Mouse (Mus musculus) bone marrow, adult 2 months (tissue): Measurements from ENCODE around the gene Fdxr.

Experiments
- CTCF ChIP-seq: fragments of 200-500 bp; IDR thresholded peaks from 2 replicates; pipeline ENCODE4 v1.5.1; 2011; ENCODE audit warnings: low read length, control low read depth; ENCODE audit not compliant: control insufficient read depth, insufficient read depth
- POLR2A ChIP-seq: fragments of 200-500 bp; IDR thresholded peaks from 2 replicates; pipeline ENCODE4 v1.6.1; 2011; ENCODE audit warnings: low read depth, mild to moderate bottlenecking, control low read depth, low read length, borderline replicate concordance; ENCODE audit not compliant: control insufficient read depth

DNA sequence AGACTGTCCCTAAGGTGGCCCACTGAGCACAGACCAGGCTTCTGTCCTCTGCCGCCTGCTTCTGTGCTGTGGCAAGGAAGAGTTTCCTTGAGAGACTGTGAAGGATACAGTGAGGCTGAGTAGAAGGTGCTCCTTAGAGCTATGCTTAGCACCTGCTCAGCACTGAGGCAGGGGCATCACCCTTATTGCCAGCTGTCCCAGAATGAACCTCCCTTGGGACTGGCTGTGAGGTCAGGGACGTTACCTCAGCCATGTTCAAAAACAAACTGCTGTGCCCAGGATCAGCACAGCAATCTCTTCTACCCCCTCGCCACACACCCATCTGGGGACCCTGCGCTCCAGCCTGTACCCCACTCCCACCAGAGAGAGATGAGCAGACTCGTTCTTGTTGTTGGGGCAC, 44.0 kb downstream of the Fdxr start:
- TF ChIP-seq CTCF: no peak
- TF ChIP-seq POLR2A: no peak
